Mouse (Mus musculus): ENCODE measurements at regions not wholly inside any gene's neighbourhood (a gene's known extent, or its start where the extent isn't known, plus 50 kb on each side); places are given as distances from the start of the nearest gene placed in this dataset.

- no peak for DNase-seq
Measured at GRCm38 (mm10) chr16:12924668-12925067, 184.8 kb upstream of the Ercc4 start.

GRCm38 (mm10) chr16:12925931-12926330 is 183.6 kb upstream of the Ercc4 start:
- no peak for DNase-seq

GRCm38 (mm10) chr16:12931111-12931510 is 178.4 kb upstream of the Ercc4 start:
- DNase-seq: no peak

GRCm38 (mm10) chr16:12932959-12933358 is 176.5 kb upstream of the Ercc4 start:
- no peak for DNase-seq

GRCm38 (mm10) chr16:12934586-12934985 is 174.9 kb upstream of the Ercc4 start:
- no peak for DNase-seq

- DNase-seq: no peak
Measured at GRCm38 (mm10) chr16:12935266-12935665, 174.2 kb upstream of the Ercc4 start.

GRCm38 (mm10) chr16:12936571-12936970 is 172.9 kb upstream of the Ercc4 start:
- no peak for DNase-seq

- no peak for DNase-seq
Measured at GRCm38 (mm10) chr16:12938563-12938962, 170.9 kb upstream of the Ercc4 start.

GRCm38 (mm10) chr16:12951176-12951575 is 158.3 kb upstream of the Ercc4 start:
- no peak for DNase-seq

GRCm38 (mm10) chr16:12954028-12954427 is 155.5 kb upstream of the Ercc4 start:
- DNase-seq: no peak

GRCm38 (mm10) chr16:12956416-12956815 is 153.1 kb upstream of the Ercc4 start:
- DNase-seq: no peak

GRCm38 (mm10) chr16:12960885-12961284 is 148.6 kb upstream of the Ercc4 start:
- DNase-seq: no peak

- no peak for DNase-seq
Measured at GRCm38 (mm10) chr16:12982681-12983080, 126.8 kb upstream of the Ercc4 start.

- DNase-seq: no peak
Measured at GRCm38 (mm10) chr16:13001288-13001880, 108.1 kb upstream of the Ercc4 start.

GRCm38 (mm10) chr16:13012863-13013262 is 96.6 kb upstream of the Ercc4 start:
- no peak for DNase-seq

- DNase-seq: no peak
Measured at GRCm38 (mm10) chr16:13013891-13014644, 95.4 kb upstream of the Ercc4 start.

GRCm38 (mm10) chr16:13022875-13023274 is 86.6 kb upstream of the Ercc4 start:
- DNase-seq: peak in 1 of 2 experiments; percentile 17

- DNase-seq: no peak
Measured at GRCm38 (mm10) chr16:13025393-13025792, 84.1 kb upstream of the Ercc4 start.

GRCm38 (mm10) chr16:13034136-13034535 is 75.3 kb upstream of the Ercc4 start:
- no peak for DNase-seq

- DNase-seq: no peak
Measured at GRCm38 (mm10) chr16:13036596-13036995, 72.9 kb upstream of the Ercc4 start.

GRCm38 (mm10) chr16:13040312-13041100 is 69.0 kb upstream of the Ercc4 start:
- DNase-seq: no peak

- DNase-seq: no peak
Measured at GRCm38 (mm10) chr16:13041356-13041755, 68.1 kb upstream of the Ercc4 start.

- DNase-seq: no peak
Measured at GRCm38 (mm10) chr16:13045079-13045590, 64.3 kb upstream of the Ercc4 start.
